Mouse (Mus musculus) heart, adult 2 months (tissue): ENCODE measurements around the gene Kcnma1. TPM values are rescaled to one million over a fixed set of nuclear protein-coding genes. Genes with fewer than 3 reads are reported as not detected.

Source experiments
- DNase-seq, 2 experiments: peaks; one replicate each; pipeline ENCODE4 v3.0.0; 2021
- H3K27ac ChIP-seq: fragments of 200-600 bp; 2 replicates; pipeline ENCODE4 v1.8.1; 2022
- H3K27me3 ChIP-seq: fragments of 200-500 bp; 2 replicates; pipeline ENCODE4 v1.6.1; 2012; ENCODE audit warnings: mild to moderate bottlenecking, low read length, inconsistent platforms, mixed read lengths; ENCODE audit not compliant: control insufficient read depth, insufficient read depth
- H3K36me3 ChIP-seq: fragments of 200-500 bp; 2 replicates; pipeline ENCODE4 v1.6.1; 2012; ENCODE audit warnings: low read length, inconsistent platforms; ENCODE audit not compliant: control insufficient read depth, insufficient read depth
- H3K4me1 ChIP-seq: fragments of 200-500 bp; 2 replicates; pipeline ENCODE4 v1.6.1; 2011; ENCODE audit warnings: low read length; ENCODE audit not compliant: control insufficient read depth, insufficient read depth
- H3K4me3 ChIP-seq: fragments of 200-600 bp; 2 replicates; pipeline ENCODE4 v1.8.1; 2022
- H3K79me2 ChIP-seq: fragments of 200-500 bp; replicated peaks from 2 replicates; pipeline ENCODE4 v1.6.1; 2012; ENCODE audit warnings: mild to moderate bottlenecking, inconsistent platforms, low read length, moderate library complexity, mixed read lengths; ENCODE audit not compliant: control insufficient read depth, insufficient read depth
- H3K9ac ChIP-seq: fragments of 200-500 bp; 2 replicates; pipeline ENCODE4 v1.6.1; 2012; ENCODE audit warnings: low read depth, mild to moderate bottlenecking, control low read depth, inconsistent platforms, low read length, mixed read lengths
- CTCF ChIP-seq: fragments of 200-600 bp; IDR thresholded peaks from 2 replicates; pipeline ENCODE4 v1.8.1; 2022; ENCODE audit warnings: antibody characterized with exemption, mild to moderate bottlenecking, moderate library complexity
- EP300 ChIP-seq: fragments of 200-500 bp; IDR thresholded peaks from 2 replicates; pipeline ENCODE4 v1.6.1; 2011; ENCODE audit warnings: low read depth, low read length, control low read depth; ENCODE audit not compliant: insufficient read depth
- POLR2A ChIP-seq: fragments of 200-500 bp; IDR thresholded peaks from 2 replicates; pipeline ENCODE4 v1.6.1; 2011; ENCODE audit warnings: mild to moderate bottlenecking, low read depth, low read length, control low read depth; ENCODE audit not compliant: insufficient read depth
- WGBS: fragments of 180-500 bp; shearing (Covaris S2); methylation state at CpG from one replicate; pipeline ENCODE4 v1.1.7; 2018; 5-methylcytosine and 5-hydroxymethylcytosine counted together
- intact Hi-C: fragments of 180-260 bp; cut with DNase I; formaldehyde crosslinking; loops from one replicate; pipeline ENCODE4 v1.15.1; 2025
- polyA plus RNA-seq: library from polyadenylated mRNA; depleted of rRNA; stranded (reverse); fragments of >200 nt; gene quantifications from 2 replicates; pipeline ENCODE4 v1.2.3, GENCODE M21; 2012
- total RNA-seq, 2 experiments: library from RNA; stranded (reverse); gene quantifications; 2 replicates each; pipeline ENCODE4 v1.2.3; 2021

The Kcnma1 gene
- total and polyA plus RNA-seq, 3 experiments = 0.66 to 0.84 (median 0.78) TPM

DNA sequence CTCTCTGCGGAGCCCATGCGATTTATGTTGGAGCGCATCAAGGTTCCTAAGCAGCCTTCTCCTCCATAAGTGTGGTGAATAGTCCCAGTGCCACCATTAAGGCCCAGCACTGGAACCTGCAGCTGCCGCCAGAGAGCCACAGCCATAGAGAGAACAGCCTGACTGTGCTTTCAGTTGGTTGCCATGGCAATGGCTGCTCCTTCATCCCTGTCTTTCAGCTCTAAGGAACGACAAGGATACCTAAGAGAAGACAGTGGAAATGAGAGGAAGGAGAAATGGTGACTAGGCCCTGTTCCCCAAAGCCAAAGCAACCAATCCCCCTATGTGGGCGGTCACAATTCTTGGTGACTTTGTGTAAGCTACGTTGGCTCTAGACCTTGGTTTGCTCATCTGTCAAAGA lies 303.3 kb downstream of the Kcnma1 start:
- no peaks in the 10 kb centered on the region for H3K36me3 ChIP-seq
- intact Hi-C loops = no loop called here
- no peaks in the 10 kb centered on the region for H3K27me3 ChIP-seq
- no peaks in the 10 kb centered on the region for H3K79me2 ChIP-seq
- 81% methylated on average over 7 of the region's 7 CpGs for WGBS
- no peak for TF ChIP-seq EP300
- TF ChIP-seq POLR2A = no peak
- no peak for TF ChIP-seq CTCF
- no peak for DNase-seq
- no peaks in the 10 kb centered on the region for H3K4me1 ChIP-seq
- no peak overlapping the region for H3K4me3 ChIP-seq
- H3K27ac ChIP-seq = no peak overlapping the region
- no peak overlapping the region for H3K9ac ChIP-seq

DNA sequence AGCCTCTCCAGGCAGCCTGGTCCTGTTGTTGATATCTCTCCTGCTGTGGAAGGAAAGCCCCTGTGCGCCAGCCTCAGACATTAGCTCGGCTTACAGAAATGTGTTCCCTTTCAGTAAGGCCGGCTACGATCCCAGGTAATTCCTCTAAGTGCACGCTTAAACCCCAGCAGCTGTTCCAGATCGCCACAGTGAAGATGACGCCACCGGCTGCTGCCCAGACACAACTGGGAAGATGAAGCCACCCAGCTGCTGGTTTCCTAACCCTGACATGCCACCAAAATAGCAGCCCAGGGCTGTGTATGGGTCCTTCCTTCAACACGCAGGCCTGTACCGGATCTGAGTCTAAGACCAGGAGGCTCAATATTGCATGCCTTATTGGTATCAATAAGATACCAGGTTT lies 307.5 kb downstream of the Kcnma1 start:
- TF ChIP-seq CTCF = no peak
- TF ChIP-seq POLR2A = no peak
- Histone ChIP-seq H3K9ac (no peak overlapping the region), H3K79me2 (no peaks in the 10 kb centered on the region), H3K4me3 (no peak overlapping the region), H3K4me1 (no peaks in the 10 kb centered on the region), H3K27me3 (no peaks in the 10 kb centered on the region), H3K36me3 (no peaks in the 10 kb centered on the region), H3K27ac (no peak overlapping the region)
- WGBS = 66% methylated on average over 10 of the region's 10 CpGs
- intact Hi-C loops = no loop called here
- no peak for DNase-seq

DNA sequence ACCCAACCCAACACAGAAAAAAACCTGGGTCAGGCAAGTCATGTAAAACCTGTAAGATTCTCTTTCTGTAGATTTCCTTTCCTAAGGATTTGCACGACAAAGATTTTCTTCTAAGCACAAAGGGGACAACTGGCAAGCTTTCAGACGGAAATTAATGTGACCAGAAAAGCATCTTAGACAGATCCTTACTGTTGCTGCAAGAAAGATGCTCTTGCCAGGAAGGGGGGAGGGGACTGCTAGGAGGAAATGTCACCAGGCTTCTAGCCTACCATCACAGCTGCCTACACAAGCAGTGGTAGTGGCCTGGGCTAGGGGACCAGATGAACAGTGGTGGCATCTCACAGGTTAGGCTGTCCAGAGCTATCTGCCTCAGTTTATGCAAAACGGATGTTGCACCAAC lies 308.6 kb downstream of the Kcnma1 start:
- Histone ChIP-seq H3K9ac (no peak overlapping the region), H3K79me2 (no peaks in the 10 kb centered on the region), H3K27ac (no peak overlapping the region), H3K27me3 (no peaks in the 10 kb centered on the region), H3K36me3 (no peaks in the 10 kb centered on the region), H3K4me3 (no peak overlapping the region), H3K4me1 (no peaks in the 10 kb centered on the region)
- 49% methylated on average over 3 of the region's 3 CpGs for WGBS
- intact Hi-C loops = no loop called here
- no peak for DNase-seq
- TF ChIP-seq CTCF = no peak
- no peak for TF ChIP-seq POLR2A
- TF ChIP-seq EP300 = no peak

GRCm38 (mm10) chr14:23704303-23704702 lies 310.0 kb downstream of the Kcnma1 start:
- H3K4me3 ChIP-seq = no peak overlapping the region
- H3K27ac ChIP-seq = no peak overlapping the region
- no peaks in the 10 kb centered on the region for H3K79me2 ChIP-seq
- H3K9ac ChIP-seq = no peak overlapping the region
- no peaks in the 10 kb centered on the region for H3K27me3 ChIP-seq
- no peak for DNase-seq
- H3K36me3 ChIP-seq = no peaks in the 10 kb centered on the region
- no peak for TF ChIP-seq POLR2A
- TF ChIP-seq EP300 = no peak
- no peak for TF ChIP-seq CTCF
- H3K4me1 ChIP-seq = no peaks in the 10 kb centered on the region
- intact Hi-C loops = no loop called here

DNA sequence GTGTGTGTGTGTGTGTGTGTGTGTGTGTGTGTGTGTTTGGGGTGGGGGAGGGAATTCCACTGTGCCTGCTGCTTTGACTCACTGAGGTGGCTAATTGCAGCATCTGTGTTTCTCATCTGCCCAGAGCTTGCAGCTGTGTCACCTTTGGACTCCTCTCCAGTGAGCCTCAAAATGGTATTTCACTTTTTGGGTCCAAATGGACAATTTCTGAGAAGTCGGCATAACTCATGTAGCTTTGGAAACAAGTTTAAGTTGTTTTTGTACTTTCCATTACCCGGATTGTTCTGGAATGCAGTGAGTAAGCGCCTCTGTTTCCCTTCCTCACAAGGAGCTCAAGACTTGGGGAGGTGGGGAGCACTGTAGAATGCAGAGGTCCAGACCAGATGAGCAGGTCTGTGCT lies 317.9 kb downstream of the Kcnma1 start:
- Histone ChIP-seq H3K4me1 (no peaks in the 10 kb centered on the region), H3K27ac (no peak overlapping the region), H3K79me2 (no peaks in the 10 kb centered on the region), H3K9ac (no peak overlapping the region), H3K27me3 (no peaks in the 10 kb centered on the region), H3K36me3 (no peaks in the 10 kb centered on the region), H3K4me3 (no peak overlapping the region)
- TF ChIP-seq POLR2A = no peak
- no peak for TF ChIP-seq EP300
- no peak for TF ChIP-seq CTCF
- DNase-seq = no peak
- 54% methylated on average over 3 of the region's 3 CpGs for WGBS
- intact Hi-C loops = no loop called here

- no peak for DNase-seq
- Histone ChIP-seq H3K4me1 (no peaks in the 10 kb centered on the region), H3K27ac (no peak overlapping the region), H3K4me3 (no peak overlapping the region), H3K27me3 (no peaks in the 10 kb centered on the region), H3K79me2 (no peaks in the 10 kb centered on the region), H3K9ac (no peak overlapping the region), H3K36me3 (no peaks in the 10 kb centered on the region)
- TF ChIP-seq POLR2A = no peak
- no peak for TF ChIP-seq CTCF
- TF ChIP-seq EP300 = no peak
- intact Hi-C loops = no loop called here
- 54% methylated on average over 5 of the region's 5 CpGs for WGBS
Measured at GRCm38 (mm10) chr14:23689681-23690080, 324.6 kb downstream of the Kcnma1 start.

DNA sequence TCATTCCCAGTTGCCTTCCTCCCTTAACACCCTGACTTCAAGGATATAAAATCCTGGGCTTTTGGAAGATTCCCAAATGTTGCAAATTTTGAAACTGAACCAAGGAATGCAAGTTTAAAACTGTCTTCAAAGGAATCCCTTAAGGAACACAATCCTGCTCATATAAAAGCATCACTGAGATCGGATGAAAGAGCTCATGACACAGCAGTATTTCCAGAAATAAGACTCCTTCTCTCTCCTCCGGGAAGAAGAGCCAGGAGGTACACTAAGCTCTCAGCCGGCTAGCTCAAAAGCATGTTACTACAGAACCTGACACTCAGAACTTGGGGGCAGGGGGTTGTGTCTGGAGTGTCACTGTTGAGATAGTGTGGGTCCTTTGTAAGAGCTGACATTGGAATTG lies 325.8 kb downstream of the Kcnma1 start:
- no peaks in the 10 kb centered on the region for H3K79me2 ChIP-seq
- H3K36me3 ChIP-seq = no peaks in the 10 kb centered on the region
- no peaks in the 10 kb centered on the region for H3K27me3 ChIP-seq
- no peaks in the 10 kb centered on the region for H3K4me1 ChIP-seq
- no peak for DNase-seq
- no peak for TF ChIP-seq CTCF
- no peak for TF ChIP-seq POLR2A
- no peak for TF ChIP-seq EP300
- no peak overlapping the region for H3K4me3 ChIP-seq
- no peak overlapping the region for H3K27ac ChIP-seq
- intact Hi-C loops = no loop called here
- 63% methylated on average over 3 of the region's 3 CpGs for WGBS
- H3K9ac ChIP-seq = no peak overlapping the region
